ENCODE assay signal across 10 mouse cellular contexts in the genomic region with DNA sequence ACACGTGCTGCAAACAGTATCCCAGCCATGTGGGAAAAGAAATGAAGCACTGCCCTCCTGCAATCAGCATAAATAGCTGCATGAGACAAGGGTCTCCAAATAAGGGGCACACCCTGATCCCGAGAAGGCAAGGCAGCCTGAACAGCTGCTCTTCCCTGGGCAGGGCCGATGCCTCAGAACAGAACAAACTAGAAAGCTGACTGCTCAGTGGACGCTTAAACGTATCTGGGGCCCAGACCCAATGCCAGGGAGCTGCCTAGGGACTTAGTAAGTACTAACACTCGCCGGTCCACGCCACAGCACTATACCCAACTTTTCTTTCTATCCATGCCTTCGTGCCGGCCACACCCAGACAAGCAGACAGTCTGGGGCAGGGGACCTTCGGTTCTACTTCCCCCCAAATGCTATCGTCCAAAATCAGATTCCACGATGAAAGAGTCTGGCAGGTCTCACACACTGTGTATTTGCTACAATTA. TPM values are rescaled to one million over a fixed set of nuclear protein-coding genes. Genes with fewer than 3 reads are reported as not detected.
DNase-seq lines count a peak whose midpoint lies in the region; ATAC-seq and TF ChIP-seq lines count a peak whose summit lies in the region.
"Had no signal": no experiment of that assay in that cellular context is flagged by ENCODE, and none has a peak within 500 bp of the region (broad histone marks: within the 10 kb centered on the region; RNA-seq: fewer than 3 reads in every experiment).

No protein-coding gene starts in this region.

- 33% methylated on average over 13 of the region's 13 CpGs for WGBS in heart, embryonic 15.5 days
- 41% methylated on average over 13 of the region's 13 CpGs for WGBS in heart, postnatal 0 days
- 83% methylated on average over 13 of the region's 13 CpGs for WGBS in midbrain, embryonic 10.5 days

- peak overlapping the region; percentile 77 for H3K4me2 ChIP-seq in heart, embryonic 15.5 days
- H3K4me2 ChIP-seq in heart, postnatal 0 days (ENCODE audit: low read depth, low read length), result peak overlapping the region; percentile 96

- H3K27ac ChIP-seq in heart, embryonic 15.5 days, result peak overlapping the region; percentile 29
- peak overlapping the region; percentile 73 for H3K27ac ChIP-seq in MEL (ENCODE audit: control insufficient read depth, low read depth, low read length)
- H3K27ac ChIP-seq in heart, postnatal 0 days (ENCODE audit: low read depth), result peak overlapping the region; percentile 33; the same call in 1 of the 2 replicates
- 0 out of 2 replicates have a peak overlapping the region, but pooled peaks have one; percentile 49 for H3K27ac ChIP-seq in midbrain, embryonic 10.5 days (replicated peaks)

- TF ChIP-seq POLR2A in MEL (IDR thresholded peaks at IDR 0.05; ENCODE audit: control insufficient read depth in 1 of 2, insufficient read depth in 1 of 2, low read depth in 1 of 2, low read length in 2 of 2, poor library complexity in 1 of 2), result no peak

- peaks cover 67% of the 10 kb centered on the region for H3K79me2 ChIP-seq in MEL (ENCODE audit: control insufficient read depth, insufficient read depth, low read length, poor library complexity)

- 0 out of 2 replicates have a peak overlapping the region, but pooled peaks have one; percentile 49 for H3K9ac ChIP-seq in heart, embryonic 15.5 days
- H3K9ac ChIP-seq in MEL (ENCODE audit: control insufficient read depth, low read depth, low read length, poor library complexity, severe bottlenecking), result peak overlapping the region; percentile 65
- peak overlapping the region; percentile 6; the same call in 1 of the 2 replicates for H3K9ac ChIP-seq in heart, postnatal 0 days (replicated peaks; ENCODE audit: low read depth, low read length)

- no peaks in the 10 kb centered on the region for H3K9me3 ChIP-seq in heart, embryonic 15.5 days (replicated peaks)
- no peaks in the 10 kb centered on the region for H3K9me3 ChIP-seq in MEL (replicated peaks; ENCODE audit: insufficient read depth, low read length)
- H3K9me3 ChIP-seq in heart, postnatal 0 days (replicated peaks; ENCODE audit: control insufficient read depth, low read length), result no peaks in the 10 kb centered on the region
- no peaks in the 10 kb centered on the region for H3K9me3 ChIP-seq in midbrain, embryonic 10.5 days (replicated peaks)

- TF ChIP-seq RAD21 in MEL (IDR thresholded peaks at IDR 0.05; ENCODE audit: low read depth, low read length), result no peak

- no peaks in the 10 kb centered on the region for H3K27me3 ChIP-seq in heart, embryonic 15.5 days
- no peaks in the 10 kb centered on the region for H3K27me3 ChIP-seq in MEL (ENCODE audit: control insufficient read depth in 1 of 2, insufficient read depth in 2 of 2, low read length in 2 of 2)
- H3K27me3 ChIP-seq in heart, postnatal 0 days (ENCODE audit: control insufficient read depth, insufficient read depth, low read length), result no peaks in the 10 kb centered on the region
- no peaks in the 10 kb centered on the region for H3K27me3 ChIP-seq in midbrain, embryonic 10.5 days (ENCODE audit: low read depth, poor library complexity, severe bottlenecking)
- H3K27me3 ChIP-seq: Patski had no signal

- no peak for TF ChIP-seq EP300 in MEL (IDR thresholded peaks at IDR 0.05; ENCODE audit: low read depth in 1 of 2, low read length in 2 of 2)
- no peak for TF ChIP-seq EP300 in heart, postnatal 0 days (IDR thresholded peaks at IDR 0.05; ENCODE audit: low read depth)

- TF ChIP-seq CTCF in MEL (IDR thresholded peaks at IDR 0.05 in 2 of 3, conservative IDR thresholded peaks at IDR 0.05 in 1 of 3; ENCODE audit: control insufficient read depth in 1 of 3, insufficient read depth in 1 of 3, low read depth in 2 of 3, low read length in 3 of 3, poor library complexity in 1 of 3, severe bottlenecking in 1 of 3), result no peak
- TF ChIP-seq CTCF in heart, postnatal 0 days (IDR thresholded peaks at IDR 0.05; ENCODE audit: low read depth), result no peak

- H3K4me3 ChIP-seq in heart, embryonic 15.5 days, result peak overlapping the region; percentile 89
- H3K4me3 ChIP-seq in MEL (ENCODE audit: control insufficient read depth in 1 of 2, insufficient read depth in 1 of 2, low read depth in 2 of 2, low read length in 2 of 2), result peak overlapping the region; percentile 38 to 45
- peak overlapping the region; percentile 90; the same call in 1 of the 2 replicates for H3K4me3 ChIP-seq in heart, postnatal 0 days (ENCODE audit: low read depth, low read length)
- H3K4me3 ChIP-seq in midbrain, embryonic 10.5 days, result peak overlapping the region; percentile 93

- no peak for DNase-seq in heart, postnatal 4 days
- peak; percentile 67 for DNase-seq in MEL (ENCODE audit: low read depth, low spot score)
- no peak for DNase-seq in heart, postnatal 0 days (ENCODE audit: low spot score)
- no peak for DNase-seq in midbrain, embryonic 10.5 days (ENCODE audit: low spot score)
- DNase-seq in cerebellum, adult 11 months, result no peak
- no peak for DNase-seq in left cerebral cortex, adult 11 months (ENCODE audit: low spot score)
- DNase-seq: gastrocnemius, postnatal 14 days had no signal

- peaks cover 59% of the 10 kb centered on the region for H3K4me1 ChIP-seq in heart, embryonic 15.5 days (replicated peaks)
- H3K4me1 ChIP-seq in MEL (ENCODE audit: control insufficient read depth in 1 of 2, insufficient read depth in 2 of 2, low read length in 2 of 2), result peaks cover 7 to 29% of the 10 kb centered on the region in 2 experiments
- H3K4me1 ChIP-seq in heart, postnatal 0 days (ENCODE audit: control insufficient read depth, insufficient read depth), result peaks cover 49% of the 10 kb centered on the region
- H3K4me1 ChIP-seq in midbrain, embryonic 10.5 days, result peaks cover 68% of the 10 kb centered on the region

- peaks cover 10% of the 10 kb centered on the region for H3K36me3 ChIP-seq in heart, embryonic 15.5 days
- H3K36me3 ChIP-seq in MEL (ENCODE audit: control insufficient read depth in 1 of 2, insufficient read depth in 2 of 2, low read length in 2 of 2), result peaks cover 9 to 32% of the 10 kb centered on the region in 2 experiments
- H3K36me3 ChIP-seq in heart, postnatal 0 days (replicated peaks; ENCODE audit: control insufficient read depth, insufficient read depth, low read length), result peaks cover 10% of the 10 kb centered on the region
- peaks cover 42% of the 10 kb centered on the region for H3K36me3 ChIP-seq in midbrain, embryonic 10.5 days

- no peak for ATAC-seq in heart, embryonic 15.5 days (replicated peaks; ENCODE audit: insufficient number of reproducible peaks, insufficient read depth, low FRiP score, low read depth)
- ATAC-seq in heart, postnatal 0 days (ENCODE audit: insufficient read depth, low read depth), result no peak
- ATAC-seq in CD4-positive, CD25-positive, alpha-beta regulatory T cell, adult 4 months, result no peak
- ATAC-seq: Patski had no signal

RNA-seq across cellular contexts. Expression of gene Mlec, which starts 2.8 kb away (rescaled TPM):
- 54.4 and 76.7 TPM in 2 replicates for polyA plus RNA-seq in heart, embryonic 15.5 days (2015; fragmentation: Nextera tagmentation; extraction: Ambion mirVana)
- 100 to 1,000 TPM; 104 to 111 TPM for total RNA-seq in heart, postnatal 4 days (2021)
- total RNA-seq in MEL (2012; rRNA removed), result 146 and 167 TPM in 2 replicates
- polyA plus RNA-seq in MEL (2012; ENCODE audit: insufficient read depth in 1 of 2, insufficient read length in 2 of 2, low read depth in 1 of 2, low replicate concordance in 2 of 2, missing spikeins in 1 of 2), result 100 to 1,000 TPM in 1 of 2 experiments, not detected in 1; 156 TPM
- total RNA-seq in heart, postnatal 0 days (2014; rRNA removed; ENCODE audit: low replicate concordance), result 68.4 and 74.8 TPM in 2 replicates
- 20.4 and 21.1 TPM in 2 replicates for polyA plus RNA-seq in heart, postnatal 0 days (2015; fragmentation: Nextera tagmentation; extraction: Ambion mirVana)
- 56.5 and 69.5 TPM in 2 replicates for polyA plus RNA-seq in midbrain, embryonic 10.5 days (2016; fragmentation: Nextera tagmentation; extraction: Ambion mirVana)
- polyA plus RNA-seq in CD4-positive, CD25-positive, alpha-beta regulatory T cell, adult 4 months (2017; shearing (Covaris generic)), result 10 to 100 TPM; 28.9 to 37.0 TPM

RNA-seq across cellular contexts. Expression of gene Unc119b, which starts 20.4 kb away (rescaled TPM):
- polyA plus RNA-seq in heart, embryonic 15.5 days (2015; fragmentation: Nextera tagmentation; extraction: Ambion mirVana), result 18.1 and 21.8 TPM in 2 replicates
- total RNA-seq in heart, postnatal 4 days (2021), result 10 to 100 TPM; 21.7 to 25.9 TPM
- total RNA-seq in MEL (2012; rRNA removed), result 15.8 and 18.6 TPM in 2 replicates
- polyA plus RNA-seq in MEL (2012; ENCODE audit: insufficient read depth in 1 of 2, insufficient read length in 2 of 2, low read depth in 1 of 2, low replicate concordance in 2 of 2, missing spikeins in 1 of 2), result 10 to 100 TPM in 1 of 2 experiments, not detected in 1; 25.7 TPM
- total RNA-seq in heart, postnatal 0 days (2014; rRNA removed; ENCODE audit: low replicate concordance), result 17.0 and 25.9 TPM in 2 replicates
- 10.6 and 11.7 TPM in 2 replicates for polyA plus RNA-seq in heart, postnatal 0 days (2015; fragmentation: Nextera tagmentation; extraction: Ambion mirVana)
- polyA plus RNA-seq in midbrain, embryonic 10.5 days (2016; fragmentation: Nextera tagmentation; extraction: Ambion mirVana), result 66.7 and 68.7 TPM in 2 replicates
- polyA plus RNA-seq in CD4-positive, CD25-positive, alpha-beta regulatory T cell, adult 4 months (2017; shearing (Covaris generic)), result 10 to 100 TPM; 16.1 to 16.4 TPM

RNA-seq across cellular contexts. Expression of gene Acads, which starts 36.0 kb away (rescaled TPM):
- polyA plus RNA-seq in heart, embryonic 15.5 days (2015; fragmentation: Nextera tagmentation; extraction: Ambion mirVana), result 122 and 123 TPM in 2 replicates
- 100 to 1,000 TPM; 153 to 165 TPM for total RNA-seq in heart, postnatal 4 days (2021)
- 31.9 and 35.0 TPM in 2 replicates for total RNA-seq in MEL (2012; rRNA removed)
- polyA plus RNA-seq in MEL (2012; ENCODE audit: insufficient read depth in 1 of 2, insufficient read length in 2 of 2, low read depth in 1 of 2, low replicate concordance in 2 of 2, missing spikeins in 1 of 2), result 10 to 100 TPM in 1 of 2 experiments, not detected in 1; 56.5 TPM
- 266 and 288 TPM in 2 replicates for total RNA-seq in heart, postnatal 0 days (2014; rRNA removed; ENCODE audit: low replicate concordance)
- polyA plus RNA-seq in heart, postnatal 0 days (2015; fragmentation: Nextera tagmentation; extraction: Ambion mirVana), result 208 and 211 TPM in 2 replicates
- 60.0 and 65.2 TPM in 2 replicates for polyA plus RNA-seq in midbrain, embryonic 10.5 days (2016; fragmentation: Nextera tagmentation; extraction: Ambion mirVana)
- 10 to 100 TPM; 10.6 to 28.4 TPM for polyA plus RNA-seq in CD4-positive, CD25-positive, alpha-beta regulatory T cell, adult 4 months (2017; shearing (Covaris generic))

RNA-seq across cellular contexts. Expression of gene Cabp1, which starts 39.0 kb away (rescaled TPM):
- polyA plus RNA-seq in heart, embryonic 15.5 days (2015; fragmentation: Nextera tagmentation; extraction: Ambion mirVana), result 0.96 and 1.2 TPM in 2 replicates
- total RNA-seq in heart, postnatal 4 days (2021), result 1 to 10 TPM; 5.5 to 6.6 TPM
- total RNA-seq in MEL (2012; rRNA removed), result 0.35 and 0.52 TPM in 2 replicates
- polyA plus RNA-seq in MEL (2012; ENCODE audit: insufficient read depth in 1 of 2, insufficient read length in 2 of 2, low read depth in 1 of 2, low replicate concordance in 2 of 2, missing spikeins in 1 of 2), result 1 to 10 TPM in 1 of 2 experiments, not detected in 1; 1.7 TPM
- total RNA-seq in heart, postnatal 0 days (2014; rRNA removed; ENCODE audit: low replicate concordance), result 0.39 and 4.1 TPM in 2 replicates
- polyA plus RNA-seq in heart, postnatal 0 days (2015; fragmentation: Nextera tagmentation; extraction: Ambion mirVana), result 0.78 and 0.96 TPM in 2 replicates
- 1.2 and 1.3 TPM in 2 replicates for polyA plus RNA-seq in midbrain, embryonic 10.5 days (2016; fragmentation: Nextera tagmentation; extraction: Ambion mirVana)
- polyA plus RNA-seq in CD4-positive, CD25-positive, alpha-beta regulatory T cell, adult 4 months (2017; shearing (Covaris generic)), result not detected

RNA-seq across cellular contexts. Expression of gene Gm10401, which starts 57.1 kb away (rescaled TPM):
- 13.5 and 17.4 TPM in 2 replicates for polyA plus RNA-seq in heart, embryonic 15.5 days (2015; fragmentation: Nextera tagmentation; extraction: Ambion mirVana)
- total RNA-seq in heart, postnatal 4 days (2021), result not detected
- total RNA-seq in MEL (2012; rRNA removed), result 3.5 and 4.6 TPM in 2 replicates
- under 1 TPM in 1 of 2 experiments, not detected in 1; 0.56 TPM for polyA plus RNA-seq in MEL (2012; ENCODE audit: insufficient read depth in 1 of 2, insufficient read length in 2 of 2, low read depth in 1 of 2, low replicate concordance in 2 of 2, missing spikeins in 1 of 2)
- total RNA-seq in heart, postnatal 0 days (2014; rRNA removed; ENCODE audit: low replicate concordance), result not detected in 2 replicates
- 13.3 and 14.4 TPM in 2 replicates for polyA plus RNA-seq in heart, postnatal 0 days (2015; fragmentation: Nextera tagmentation; extraction: Ambion mirVana)
- 23.5 and 25.4 TPM in 2 replicates for polyA plus RNA-seq in midbrain, embryonic 10.5 days (2016; fragmentation: Nextera tagmentation; extraction: Ambion mirVana)
- polyA plus RNA-seq in CD4-positive, CD25-positive, alpha-beta regulatory T cell, adult 4 months (2017; shearing (Covaris generic)), result 10 to 100 TPM; 15.1 to 18.1 TPM
- total RNA-seq: gastrocnemius, postnatal 14 days had no signal
- polyA plus RNA-seq: Patski had no signal

Comparison
In these comparisons a context has a peak if more than half of its experiments do, and no peak if none do; other contexts are left out.
1. H3K4me3 ChIP-seq: peak in every context shown above with its lines; median percentile 93 in midbrain, embryonic 10.5 days; 90 in heart, postnatal 0 days; 89 in heart, embryonic 15.5 days; 42 in MEL.
2. H3K9ac ChIP-seq: peak in every context shown above with its lines; median percentile 65 in MEL; 49 in heart, embryonic 15.5 days; 6 in heart, postnatal 0 days.